Mouse (Mus musculus) forebrain, embryonic 11.5 days (tissue): Measurements from ENCODE around the gene Sema6d. TPM values are rescaled to one million over a fixed set of nuclear protein-coding genes. Genes with fewer than 3 reads are reported as not detected.

Experiments
- ATAC-seq: fragments of 200-750 bp; cut with Nextera tagmentation; replicated peaks from 2 replicates; pipeline ENCODE4 v1.8.0; 2017; ENCODE audit warnings: moderate TSS enrichment; ENCODE audit not compliant: low FRiP score
- DNase-seq: peaks from one replicate; pipeline ENCODE4 v3.0.0-alpha.2; 2017; ENCODE audit warnings: low spot score
- H3K27ac ChIP-seq: fragments of 300-500 bp; sonication (generic); 2 replicates; pipeline ENCODE4 v1.5.1; 2014; ENCODE audit warnings: low read depth, low read length
- H3K27me3 ChIP-seq: fragments of 300-500 bp; sonication (generic); 2 replicates; pipeline ENCODE4 v1.6.1; 2014; ENCODE audit warnings: mild to moderate bottlenecking, low read length, mixed read lengths; ENCODE audit not compliant: control insufficient read depth, insufficient read depth
- H3K36me3 ChIP-seq: fragments of 300-500 bp; sonication (generic); 2 replicates; pipeline ENCODE4 v1.6.1; 2014; ENCODE audit warnings: mild to moderate bottlenecking, low read length, moderate library complexity, mixed read lengths; ENCODE audit not compliant: control insufficient read depth, insufficient read depth
- H3K4me1 ChIP-seq: fragments of 300-500 bp; sonication (generic); replicated peaks from 2 replicates; pipeline ENCODE4 v1.6.1; 2014; ENCODE audit warnings: low read length, mixed read lengths; ENCODE audit not compliant: control insufficient read depth, insufficient read depth
- H3K4me2 ChIP-seq: fragments of 300-500 bp; sonication (generic); 2 replicates; pipeline ENCODE4 v1.6.1; 2014; ENCODE audit warnings: low read depth, mild to moderate bottlenecking, low read length, moderate library complexity, mixed read lengths; ENCODE audit not compliant: severe bottlenecking
- H3K4me3 ChIP-seq: fragments of 300-500 bp; sonication (generic); 2 replicates; pipeline ENCODE4 v1.5.1; 2014; ENCODE audit warnings: low read depth, low read length
- H3K9ac ChIP-seq: fragments of 300-500 bp; sonication (generic); 2 replicates; pipeline ENCODE4 v1.6.1; 2014; ENCODE audit warnings: low read length
- H3K9me3 ChIP-seq: fragments of 300-500 bp; sonication (generic); 2 replicates; pipeline ENCODE4 v1.6.1; 2016; ENCODE audit warnings: low read length, mixed read lengths; ENCODE audit not compliant: control insufficient read depth
- WGBS: fragments of 180-500 bp; shearing (Covaris S2); extraction: QIAGEN DNeasy Blood & Tissue Kit; methylation state at CpG from one replicate; pipeline ENCODE4 v1.1.7; 2014; 5-methylcytosine and 5-hydroxymethylcytosine counted together
- polyA plus RNA-seq: library from polyadenylated mRNA; unstranded; fragments of >200 nt; fragmentation: Nextera tagmentation; extraction: Ambion mirVana; gene quantifications from 2 replicates; pipeline ENCODE4 v1.2.1, GENCODE M21; 2014

Sema6d gene
- polyA plus RNA-seq, 1 experiment from 2014 or later: 9.8 TPM

DNA sequence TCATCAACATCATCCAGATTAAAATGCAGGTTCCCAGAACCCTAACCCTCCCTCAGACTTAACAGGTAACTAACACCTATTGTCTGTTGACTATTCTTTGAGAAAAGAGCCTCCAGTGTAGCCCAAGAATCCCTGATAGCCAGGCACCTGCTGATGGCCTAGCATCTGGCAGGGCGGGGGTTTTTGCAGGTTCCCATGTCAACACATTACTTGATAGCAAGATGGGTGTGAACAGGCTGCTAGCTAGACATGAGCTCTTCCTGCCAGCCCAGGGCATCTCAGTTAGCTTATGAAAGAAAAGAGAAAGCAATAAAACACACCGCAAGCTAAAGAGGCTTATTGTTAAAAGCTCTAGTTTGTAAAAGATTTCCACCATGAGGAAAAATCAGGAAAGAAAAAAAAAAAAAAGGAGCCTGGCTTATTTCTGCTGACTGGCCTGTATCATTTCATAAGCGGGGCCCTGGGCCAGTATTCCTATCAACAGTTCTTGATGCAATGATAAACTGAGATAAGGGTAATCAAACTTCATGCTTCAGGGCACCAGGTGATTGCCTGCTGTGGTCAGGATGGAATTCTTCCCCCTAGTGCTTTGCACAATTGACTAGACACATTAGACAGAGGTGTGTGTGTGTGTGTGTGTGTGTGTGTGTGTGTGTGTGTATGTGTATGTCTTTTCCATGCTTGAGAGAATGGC, 528.9 kb downstream of the Sema6d start:
- no peak overlapping the region for H3K27ac ChIP-seq
- H3K4me1 ChIP-seq: no peaks in the 10 kb centered on the region
- no peaks in the 10 kb centered on the region for H3K36me3 ChIP-seq
- ATAC-seq (no peak), DNase-seq (no peak)
- 80% methylated on average over 3 of the region's 3 CpGs for WGBS
- no peak overlapping the region for H3K4me2 ChIP-seq
- no peak overlapping the region for H3K9ac ChIP-seq
- no peaks in the 10 kb centered on the region for H3K27me3 ChIP-seq
- H3K4me3 ChIP-seq: no peak overlapping the region
- no peaks in the 10 kb centered on the region for H3K9me3 ChIP-seq

DNA sequence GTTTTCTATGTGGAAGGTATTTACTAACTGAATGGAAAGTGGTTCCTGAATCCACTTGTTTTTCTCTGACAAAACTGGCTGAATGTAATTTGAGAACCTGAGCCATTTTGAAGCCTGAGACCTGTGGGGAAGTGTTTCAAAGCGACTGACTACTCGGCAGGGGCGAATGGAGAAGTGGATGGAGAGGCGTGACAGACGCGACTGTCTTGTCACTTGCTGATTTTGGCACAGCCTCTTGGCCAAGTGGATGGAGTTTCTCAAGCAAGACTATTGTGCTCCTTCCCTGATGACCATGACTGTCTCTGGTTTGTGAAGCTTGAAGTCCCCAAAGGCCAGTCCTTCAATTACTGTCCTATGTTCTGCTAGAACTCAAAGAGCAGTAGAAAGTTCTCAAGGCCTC, 530.7 kb downstream of the Sema6d start:
- WGBS: 85% methylated on average over 6 of the region's 6 CpGs
- ATAC-seq (no peak), DNase-seq (no peak)
- no peaks in the 10 kb centered on the region for H3K36me3 ChIP-seq
- H3K4me3 ChIP-seq: no peak overlapping the region
- H3K27me3 ChIP-seq: no peaks in the 10 kb centered on the region
- no peak overlapping the region for H3K27ac ChIP-seq
- H3K9me3 ChIP-seq: no peaks in the 10 kb centered on the region
- H3K4me2 ChIP-seq: no peak overlapping the region
- H3K9ac ChIP-seq: no peak overlapping the region
- no peaks in the 10 kb centered on the region for H3K4me1 ChIP-seq

GRCm38 (mm10) chr2:124621972-124622621, 532.3 kb downstream of the Sema6d start:
- H3K4me1 ChIP-seq: no peaks in the 10 kb centered on the region
- DNase-seq (no peak), ATAC-seq (no peak)
- no peaks in the 10 kb centered on the region for H3K9me3 ChIP-seq
- no peak overlapping the region for H3K4me3 ChIP-seq
- WGBS: 87% methylated on average over 6 of the region's 6 CpGs
- H3K9ac ChIP-seq: no peak overlapping the region
- H3K4me2 ChIP-seq: no peak overlapping the region
- no peaks in the 10 kb centered on the region for H3K27me3 ChIP-seq
- no peak overlapping the region for H3K27ac ChIP-seq
- no peaks in the 10 kb centered on the region for H3K36me3 ChIP-seq

GRCm38 (mm10) chr2:124624247-124624929, 534.6 kb downstream of the Sema6d start:
- DNase-seq (no peak), ATAC-seq (no peak)
- Histone ChIP-seq H3K36me3 (no peaks in the 10 kb centered on the region), H3K9ac (no peak overlapping the region), H3K4me2 (no peak overlapping the region), H3K4me1 (no peaks in the 10 kb centered on the region), H3K9me3 (no peaks in the 10 kb centered on the region), H3K27ac (no peak overlapping the region), H3K27me3 (no peaks in the 10 kb centered on the region), H3K4me3 (no peak overlapping the region)
- WGBS: 93% methylated on average over 10 of the region's 10 CpGs

GRCm38 (mm10) chr2:124626425-124626824, 536.7 kb downstream of the Sema6d start:
- Histone ChIP-seq H3K27me3 (no peaks in the 10 kb centered on the region), H3K4me3 (no peak overlapping the region), H3K9me3 (no peaks in the 10 kb centered on the region), H3K27ac (no peak overlapping the region), H3K9ac (no peak overlapping the region), H3K4me2 (no peak overlapping the region), H3K4me1 (no peaks in the 10 kb centered on the region), H3K36me3 (no peaks in the 10 kb centered on the region)
- no peak for ATAC-seq
- 80% methylated on average over 7 of the region's 7 CpGs for WGBS
- no peak for DNase-seq

GRCm38 (mm10) chr2:124627664-124628063, 537.9 kb downstream of the Sema6d start:
- ATAC-seq: peak; percentile 36; the same call in 1 of the 2 replicates
- 70% methylated on average over 5 of the region's 5 CpGs for WGBS
- H3K9me3 ChIP-seq: no peaks in the 10 kb centered on the region

DNA sequence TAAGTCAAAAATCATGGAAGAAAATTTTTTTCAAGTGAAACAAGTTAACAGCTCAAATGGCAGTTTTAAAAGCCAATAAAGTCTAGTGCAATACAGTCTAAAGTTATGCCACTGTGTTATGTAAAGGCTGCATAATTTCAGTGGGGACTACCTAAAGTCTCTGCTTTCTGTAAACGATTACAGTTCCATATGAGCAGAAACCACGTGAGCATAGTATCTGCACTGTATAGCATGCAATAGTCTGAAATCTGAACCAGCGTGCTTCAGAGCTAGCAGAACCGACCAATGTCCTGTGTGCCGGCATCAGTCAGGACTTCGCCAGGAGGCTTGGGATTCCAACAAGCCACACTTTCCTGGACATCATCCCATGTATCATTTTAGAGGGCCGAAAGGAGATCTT, 538.9 kb downstream of the Sema6d start:
- no peak overlapping the region for H3K4me2 ChIP-seq
- no peaks in the 10 kb centered on the region for H3K27me3 ChIP-seq
- H3K27ac ChIP-seq: no peak overlapping the region
- no peak for ATAC-seq
- no peak for DNase-seq
- 90% methylated on average over 7 of the region's 7 CpGs for WGBS
- H3K4me3 ChIP-seq: no peak overlapping the region
- no peaks in the 10 kb centered on the region for H3K9me3 ChIP-seq
- no peaks in the 10 kb centered on the region for H3K4me1 ChIP-seq
- no peaks in the 10 kb centered on the region for H3K36me3 ChIP-seq
- H3K9ac ChIP-seq: no peak overlapping the region

More at GRCm38 (mm10) chr2:124627664-124628063, 537.9 kb downstream of the Sema6d start:
- no peak for DNase-seq
- Histone ChIP-seq H3K4me1 (no peaks in the 10 kb centered on the region), H3K27me3 (no peaks in the 10 kb centered on the region), H3K36me3 (no peaks in the 10 kb centered on the region), H3K4me2 (no peak overlapping the region), H3K27ac (no peak overlapping the region), H3K4me3 (no peak overlapping the region), H3K9ac (no peak overlapping the region)

- H3K36me3 ChIP-seq: no peaks in the 10 kb centered on the region
- ATAC-seq (no peak), DNase-seq (no peak)
- H3K4me1 ChIP-seq: peaks cover 4% of the 10 kb centered on the region; the same call in 1 of the 2 replicates
- H3K27me3 ChIP-seq: no peaks in the 10 kb centered on the region
- H3K27ac ChIP-seq: no peak overlapping the region
- H3K9me3 ChIP-seq: no peaks in the 10 kb centered on the region
- H3K9ac ChIP-seq: no peak overlapping the region
- 88% methylated on average over 7 of the region's 7 CpGs for WGBS
- H3K4me3 ChIP-seq: no peak overlapping the region
- no peak overlapping the region for H3K4me2 ChIP-seq
Measured at GRCm38 (mm10) chr2:124634400-124634998, 544.7 kb downstream of the Sema6d start.
